Mouse (Mus musculus) heart, embryonic 11.5 days (tissue): Measurements from ENCODE around the gene Xpnpep1. TPM values are rescaled to one million over a fixed set of nuclear protein-coding genes. Genes with fewer than 3 reads are reported as not detected.

Experiments used
- ATAC-seq: fragments of 200-750 bp; cut with Nextera tagmentation; replicated peaks from 2 replicates; pipeline ENCODE4 v1.8.0; 2017; ENCODE audit warnings: moderate library complexity; ENCODE audit not compliant: insufficient number of reproducible peaks, low FRiP score, low TSS enrichment
- H3K27ac ChIP-seq: fragments of 300-500 bp; sonication (generic); 2 replicates; pipeline ENCODE4 v1.5.1; 2014; ENCODE audit warnings: mild to moderate bottlenecking, low read depth, low read length
- H3K27me3 ChIP-seq: fragments of 300-500 bp; sonication (generic); 2 replicates; pipeline ENCODE4 v1.6.1; 2014; ENCODE audit warnings: mild to moderate bottlenecking, low read length, mixed read lengths; ENCODE audit not compliant: control insufficient read depth, insufficient read depth
- H3K36me3 ChIP-seq: fragments of 300-500 bp; sonication (generic); 2 replicates; pipeline ENCODE4 v1.6.1; 2014; ENCODE audit warnings: mild to moderate bottlenecking, low read length, moderate library complexity, mixed read lengths; ENCODE audit not compliant: control insufficient read depth, insufficient read depth
- H3K4me1 ChIP-seq: fragments of 300-500 bp; sonication (generic); 2 replicates; pipeline ENCODE4 v1.6.1; 2014; ENCODE audit warnings: low read length; ENCODE audit not compliant: control insufficient read depth, insufficient read depth
- H3K4me2 ChIP-seq: fragments of 300-500 bp; sonication (generic); 2 replicates; pipeline ENCODE4 v1.6.1; 2014; ENCODE audit warnings: mild to moderate bottlenecking, moderate library complexity
- H3K4me3 ChIP-seq: fragments of 300-500 bp; sonication (generic); 2 replicates; pipeline ENCODE4 v1.5.1; 2014; ENCODE audit warnings: low read depth, low read length
- H3K9ac ChIP-seq: fragments of 300-500 bp; sonication (generic); 2 replicates; pipeline ENCODE4 v1.6.1; 2014; ENCODE audit warnings: mild to moderate bottlenecking, low read depth, low read length, moderate library complexity
- H3K9me3 ChIP-seq: fragments of 300-500 bp; sonication (generic); replicated peaks from 2 replicates; pipeline ENCODE4 v1.6.1; 2016; ENCODE audit warnings: low read length; ENCODE audit not compliant: control insufficient read depth
- WGBS: fragments of 180-500 bp; shearing (Covaris S2); extraction: QIAGEN DNeasy Blood & Tissue Kit; methylation state at CpG from one replicate; pipeline ENCODE4 v1.1.7; 2014; ENCODE audit not compliant: insufficient replicate concordance; 5-methylcytosine and 5-hydroxymethylcytosine counted together
- polyA plus RNA-seq: library from polyadenylated mRNA; unstranded; fragments of >200 nt; fragmentation: Nextera tagmentation; extraction: Ambion mirVana; gene quantifications from 2 replicates; pipeline ENCODE4 v1.2.1, GENCODE M21; 2014

Gene Xpnpep1
- polyA plus RNA-seq, 1 experiment from 2014 or later: 180 TPM

DNA sequence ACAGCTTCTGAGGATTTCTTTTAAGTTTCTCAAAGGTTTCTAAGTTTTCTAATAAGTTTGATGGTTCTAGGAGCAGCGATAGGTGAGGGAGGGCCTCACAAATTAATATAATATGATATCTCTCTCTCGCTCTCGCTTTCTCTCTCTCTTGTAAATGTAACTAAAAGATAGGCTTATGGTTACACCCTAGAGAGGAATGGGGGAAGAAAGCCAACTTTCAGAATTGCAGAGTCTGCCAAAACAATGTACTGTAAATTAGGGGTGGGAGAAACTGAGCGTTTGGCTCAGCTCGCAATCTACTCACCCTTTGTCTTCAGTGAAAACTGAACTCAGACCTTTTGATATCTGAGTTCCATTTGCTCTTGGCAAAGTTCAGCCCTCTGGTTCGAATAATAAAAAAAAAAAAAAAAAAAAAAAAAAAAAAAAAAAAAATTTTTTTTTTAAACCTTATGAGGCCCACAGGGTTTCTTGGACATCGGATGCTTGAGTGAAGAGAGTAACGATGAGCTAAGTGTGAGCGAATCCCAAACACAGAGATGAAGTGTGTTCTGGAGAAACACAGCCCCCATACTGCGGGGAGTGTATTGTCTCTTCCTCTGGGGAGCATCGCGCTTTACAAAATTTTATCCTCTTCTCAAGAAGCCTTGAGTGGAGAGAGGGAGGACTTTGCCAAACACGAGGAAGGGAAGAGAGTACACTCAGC lies 3.6 kb upstream of the Xpnpep1 start:
- WGBS: 83% methylated on average over 13 of the region's 13 CpGs
- no peak overlapping the region for H3K4me2 ChIP-seq
- no peak overlapping the region for H3K27ac ChIP-seq
- no peak overlapping the region for H3K9ac ChIP-seq
- no peak for ATAC-seq
- no peaks in the 10 kb centered on the region for H3K36me3 ChIP-seq
- no peaks in the 10 kb centered on the region for H3K27me3 ChIP-seq
- peaks cover 14% of the 10 kb centered on the region; the same call in 1 of the 2 replicates for H3K4me1 ChIP-seq
- H3K9me3 ChIP-seq: no peaks in the 10 kb centered on the region
- no peak overlapping the region for H3K4me3 ChIP-seq

DNA sequence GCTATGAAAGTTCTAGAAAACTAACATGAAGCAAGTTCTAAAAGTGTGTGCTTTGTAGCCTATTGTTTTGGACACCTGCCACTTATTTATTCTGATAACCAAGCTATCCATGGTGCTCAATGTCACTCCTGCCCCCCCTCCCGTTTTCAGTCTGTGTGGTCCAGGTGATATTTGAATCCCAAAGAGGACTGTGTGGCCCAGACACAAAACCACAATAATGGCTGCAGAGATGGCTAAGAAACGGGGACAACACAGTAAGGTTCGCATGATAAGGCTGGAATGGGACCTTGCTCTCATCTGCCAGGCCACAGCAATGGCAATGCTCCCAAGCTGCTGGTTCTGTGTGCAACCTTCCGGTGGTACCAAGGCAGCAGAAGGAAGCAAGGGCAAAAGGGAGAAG lies 1.6 kb upstream of the Xpnpep1 start:
- Histone ChIP-seq H3K36me3 (no peaks in the 10 kb centered on the region), H3K4me1 (peaks cover 24% of the 10 kb centered on the region), H3K27me3 (no peaks in the 10 kb centered on the region), H3K4me3 (no peak overlapping the region), H3K9ac (no peak overlapping the region), H3K27ac (no peak overlapping the region), H3K9me3 (no peaks in the 10 kb centered on the region), H3K4me2 (no peak overlapping the region)
- 65% methylated on average over 4 of the region's 4 CpGs for WGBS
- no peak for ATAC-seq

DNA sequence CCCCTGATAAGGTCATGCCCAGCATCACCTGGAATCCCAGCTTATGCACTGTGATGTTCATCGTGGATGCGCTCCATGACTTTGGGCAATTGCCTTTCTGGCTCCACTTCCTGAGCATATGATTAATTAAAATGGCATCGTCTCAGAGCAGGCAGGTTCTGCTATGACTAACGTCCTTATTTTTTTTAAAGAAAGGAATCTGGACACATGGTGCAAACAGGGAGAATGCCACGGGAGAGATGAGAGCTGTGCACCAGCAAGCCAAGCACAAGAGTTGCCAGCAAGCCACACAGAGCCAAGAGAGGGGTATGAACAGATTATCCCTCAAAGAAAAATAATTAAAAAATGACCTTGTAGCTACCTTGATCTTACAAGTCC lies 1.1 kb upstream of the Xpnpep1 start:
- Histone ChIP-seq H3K9ac (no peak overlapping the region), H3K27me3 (no peaks in the 10 kb centered on the region), H3K36me3 (no peaks in the 10 kb centered on the region), H3K9me3 (no peaks in the 10 kb centered on the region), H3K4me1 (peaks cover 24% of the 10 kb centered on the region), H3K27ac (no peak overlapping the region), H3K4me2 (no peak overlapping the region), H3K4me3 (no peak overlapping the region)
- 74% methylated on average over 5 of the region's 5 CpGs for WGBS
- no peak for ATAC-seq

DNA sequence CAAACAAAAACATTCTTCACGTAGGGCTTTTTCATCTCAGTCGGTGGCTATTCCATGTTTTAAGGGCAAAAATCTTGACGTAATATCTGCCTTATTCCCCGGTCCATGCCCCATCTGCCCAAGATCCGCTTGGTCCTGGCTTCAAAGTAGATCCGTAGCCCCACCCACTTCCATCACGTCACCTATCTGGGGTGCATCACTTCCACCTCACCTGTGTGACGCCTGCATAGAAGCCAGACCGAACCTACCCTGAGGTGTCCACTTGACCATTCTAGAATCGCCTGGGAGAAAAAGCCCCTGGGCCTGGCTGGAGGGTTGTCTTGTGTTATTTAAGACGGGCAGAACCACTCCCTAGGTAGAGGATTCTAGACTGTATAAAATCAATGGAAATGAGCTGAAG lies 924 bp downstream of the Xpnpep1 start:
- H3K9ac ChIP-seq: peak overlapping the region; percentile 36
- H3K27me3 ChIP-seq: no peaks in the 10 kb centered on the region
- peaks cover 24% of the 10 kb centered on the region for H3K4me1 ChIP-seq
- peak overlapping the region; percentile 56 for H3K4me2 ChIP-seq
- no peaks in the 10 kb centered on the region for H3K36me3 ChIP-seq
- peak overlapping the region; percentile 24 for H3K27ac ChIP-seq
- no peaks in the 10 kb centered on the region for H3K9me3 ChIP-seq
- H3K4me3 ChIP-seq: peak overlapping the region; percentile 77
- 30% methylated on average over 11 of the region's 11 CpGs for WGBS
- 0 out of 2 replicates have a peak, but pooled peaks have one; percentile 26 for ATAC-seq

DNA sequence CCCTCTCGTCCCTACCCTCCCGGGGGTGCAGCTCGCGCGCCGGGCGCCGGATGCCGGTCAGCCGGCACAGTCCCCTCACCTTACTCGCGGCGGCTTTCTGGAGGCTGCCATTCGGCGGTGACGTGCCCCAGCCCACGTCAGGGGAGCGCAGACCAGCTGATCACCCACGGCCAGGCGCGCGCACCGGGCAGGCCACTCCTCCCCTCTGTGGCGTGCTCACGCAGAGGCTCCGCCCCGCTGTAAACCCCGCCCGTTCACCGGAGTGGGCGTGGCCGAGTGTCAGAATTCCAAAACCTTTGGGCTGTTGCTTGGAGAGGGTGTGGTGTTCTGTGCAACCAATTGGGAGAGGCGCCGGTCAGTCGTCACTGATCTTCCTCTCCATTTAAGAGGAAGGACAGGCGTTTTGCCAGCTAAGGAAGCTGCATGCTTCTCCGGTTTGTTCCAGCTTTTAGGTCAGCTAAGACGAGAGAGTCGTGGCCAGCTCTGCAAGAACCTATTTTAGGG lies 1.5 kb downstream of the Xpnpep1 start:
- peak; percentile 97 for ATAC-seq
- peak overlapping the region; percentile 90 for H3K9ac ChIP-seq
- under 1% methylated on average over 36 of the region's 39 CpGs for WGBS
- no peaks in the 10 kb centered on the region for H3K36me3 ChIP-seq
- H3K4me2 ChIP-seq: peak overlapping the region; percentile 86
- H3K27me3 ChIP-seq: no peaks in the 10 kb centered on the region
- peak overlapping the region; percentile 88 for H3K27ac ChIP-seq
- peak overlapping the region; percentile 77 for H3K4me3 ChIP-seq
- H3K4me1 ChIP-seq: peaks cover 27% of the 10 kb centered on the region
- no peaks in the 10 kb centered on the region for H3K9me3 ChIP-seq

DNA sequence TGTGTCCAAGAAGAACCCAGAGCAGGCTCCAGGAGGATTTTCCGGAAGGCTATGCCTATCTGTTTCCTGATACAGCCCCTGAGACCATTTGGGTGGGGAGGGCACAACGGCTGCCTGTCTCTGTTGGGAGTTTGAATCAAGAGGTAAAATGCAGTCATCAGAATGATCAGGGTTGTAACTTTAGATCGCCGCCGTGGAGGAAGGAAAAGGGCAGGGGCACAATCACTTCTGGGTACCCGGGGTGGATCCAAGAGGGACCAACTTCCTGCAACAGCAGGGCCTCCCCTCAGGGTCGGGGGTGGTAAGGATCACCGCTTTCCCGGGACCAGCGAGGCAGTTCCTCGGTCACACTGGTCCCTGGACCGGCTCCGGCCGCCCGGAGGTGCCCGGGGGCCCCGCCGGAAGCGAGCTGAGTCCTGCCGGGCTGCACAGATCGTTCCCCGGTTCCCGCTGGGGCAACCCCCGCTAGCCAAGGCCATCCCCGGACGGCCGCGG lies 2.0 kb downstream of the Xpnpep1 start:
- Histone ChIP-seq H3K4me3 (peak overlapping the region; percentile 77), H3K27ac (peak overlapping the region; percentile 88), H3K9me3 (no peaks in the 10 kb centered on the region), H3K4me1 (peaks cover 32% of the 10 kb centered on the region), H3K27me3 (no peaks in the 10 kb centered on the region), H3K36me3 (no peaks in the 10 kb centered on the region), H3K4me2 (peak overlapping the region; percentile 86), H3K9ac (peak overlapping the region; percentile 90)
- WGBS: under 1% methylated on average over 22 of the region's 28 CpGs
- ATAC-seq: peak; percentile 27; the same call in 1 of the 2 replicates

- Histone ChIP-seq H3K9me3 (no peaks in the 10 kb centered on the region), H3K36me3 (peaks cover 12% of the 10 kb centered on the region), H3K9ac (no peak overlapping the region), H3K27me3 (no peaks in the 10 kb centered on the region), H3K4me3 (no peak overlapping the region), H3K4me2 (no peak overlapping the region), H3K27ac (peak overlapping the region; percentile 11; the same call in 1 of the 2 replicates), H3K4me1 (peaks cover 31% of the 10 kb centered on the region)
- WGBS: 73% methylated on average over 10 of the region's 10 CpGs
- no peak for ATAC-seq
These were observed 6.7 kb downstream of the Xpnpep1 start for GRCm38 (mm10) chr19:53033159-53033943.

DNA sequence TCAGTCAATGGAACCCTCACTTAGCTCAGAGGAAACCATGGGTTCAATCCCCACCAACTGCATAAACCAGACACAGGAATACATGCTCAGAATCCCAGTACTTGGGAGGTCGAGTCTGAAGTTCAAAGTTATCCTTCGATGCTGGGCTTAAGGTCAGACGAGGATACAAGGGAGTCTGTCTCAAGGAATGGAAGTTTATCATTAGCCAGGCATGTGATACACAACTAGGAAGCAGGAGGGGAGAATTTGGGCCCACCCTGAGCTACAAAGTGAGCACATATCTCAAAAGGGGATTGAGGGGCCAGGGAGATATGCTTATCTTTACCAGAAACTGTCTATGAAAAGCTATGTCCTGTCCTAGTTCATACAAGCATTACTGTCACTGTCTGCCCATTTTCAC lies 7.4 kb downstream of the Xpnpep1 start:
- Histone ChIP-seq H3K36me3 (peaks cover 12% of the 10 kb centered on the region), H3K27me3 (no peaks in the 10 kb centered on the region), H3K9ac (no peak overlapping the region), H3K27ac (peak overlapping the region; percentile 62), H3K4me1 (peaks cover 31% of the 10 kb centered on the region), H3K9me3 (no peaks in the 10 kb centered on the region), H3K4me3 (no peak overlapping the region), H3K4me2 (no peak overlapping the region)
- 43% methylated on average over 3 of the region's 3 CpGs for WGBS
- ATAC-seq: no peak
